Mouse (Mus musculus) kidney, postnatal 4 days (tissue): ENCODE data around the gene Per1.
A peak's percentile ranks its signal among the peaks of the same experiment; 100 is the strongest.

ENCODE experiments used
- DNase-seq, 2 experiments: peaks; one replicate each; pipeline ENCODE4 v3.0.0; 2021; ENCODE audit warnings: mixed read lengths in 2 of 2

The Per1 gene

DNA sequence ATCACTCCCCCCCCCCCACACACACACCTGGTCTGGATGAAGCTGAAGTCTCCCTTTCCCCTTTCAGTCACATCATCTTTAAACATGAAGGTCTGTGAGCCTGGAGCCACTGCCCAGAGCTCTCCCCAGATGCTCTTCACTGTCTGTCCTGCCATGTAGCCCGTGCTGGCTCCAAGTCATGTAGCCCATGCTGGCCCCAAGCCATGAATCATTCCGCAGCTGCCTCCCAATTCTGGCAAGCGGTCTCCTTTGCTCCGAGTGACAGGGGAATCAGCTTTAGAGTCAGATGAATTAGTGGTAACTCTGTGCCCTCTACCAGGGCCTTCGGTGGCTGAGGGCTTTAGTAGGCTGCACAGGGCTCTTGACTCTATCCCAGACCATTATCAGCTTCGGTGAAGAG is 54.7 kb downstream of the Per1 start:
- no peak for DNase-seq

DNA sequence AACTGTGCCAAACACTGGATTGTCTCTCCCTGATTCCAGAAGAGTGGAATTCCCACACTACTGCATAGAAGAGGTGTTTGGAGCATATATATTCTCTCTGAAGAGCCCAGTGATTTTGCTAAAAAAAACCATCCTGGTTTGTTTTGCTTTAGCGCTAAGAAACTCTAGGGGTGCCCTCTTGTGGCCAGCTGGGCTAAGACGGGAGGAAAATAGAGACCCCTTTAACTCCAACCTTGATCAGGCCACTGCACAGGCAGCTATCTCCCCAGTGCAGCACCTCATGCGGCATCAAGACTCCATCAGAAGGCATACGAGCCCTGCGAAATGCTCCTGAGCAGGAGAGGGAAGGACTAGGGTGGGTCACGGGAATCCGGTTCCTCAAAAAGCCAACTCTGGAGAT is 55.4 kb downstream of the Per1 start:
- peak; percentile 90 to 91 for DNase-seq

DNA sequence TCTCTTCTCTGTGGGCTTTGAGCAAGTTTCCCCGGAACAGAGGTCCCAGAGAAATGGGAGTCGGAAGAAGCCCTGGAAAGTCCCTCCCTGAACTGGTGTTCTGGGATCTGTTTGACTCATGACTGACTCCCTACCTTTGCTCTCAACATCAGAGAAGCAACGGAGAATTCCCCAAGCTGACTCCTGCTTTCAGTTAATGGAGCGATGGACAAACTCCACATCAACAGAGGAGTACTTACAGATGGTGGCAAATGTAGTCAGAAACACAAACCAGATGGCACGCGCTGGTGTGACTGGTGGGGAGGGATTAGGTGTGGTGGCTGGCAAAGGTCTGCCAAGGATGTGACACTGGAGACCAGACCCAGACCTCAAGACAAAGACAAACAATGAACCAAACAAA is 56.0 kb downstream of the Per1 start:
- no peak for DNase-seq

DNA sequence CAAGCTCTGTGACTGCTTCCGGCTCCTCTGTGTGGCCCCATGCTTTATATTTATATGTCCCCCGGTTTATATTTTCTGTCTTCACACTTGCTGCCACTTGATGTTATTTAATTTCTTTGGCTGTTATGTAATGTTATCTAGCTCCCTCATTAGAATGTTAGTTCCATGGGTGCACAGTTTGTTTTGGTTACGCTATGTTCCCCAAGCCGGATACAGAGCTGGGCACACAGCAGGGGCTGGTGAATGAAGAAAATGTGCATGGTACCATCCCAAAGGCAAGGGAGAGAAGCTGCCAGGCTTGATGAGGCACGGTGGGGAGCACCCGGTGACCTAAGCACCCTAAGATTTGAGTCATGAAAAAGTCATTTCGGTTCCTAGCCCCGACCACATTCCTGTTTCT is 58.8 kb downstream of the Per1 start:
- no peak for DNase-seq

DNA sequence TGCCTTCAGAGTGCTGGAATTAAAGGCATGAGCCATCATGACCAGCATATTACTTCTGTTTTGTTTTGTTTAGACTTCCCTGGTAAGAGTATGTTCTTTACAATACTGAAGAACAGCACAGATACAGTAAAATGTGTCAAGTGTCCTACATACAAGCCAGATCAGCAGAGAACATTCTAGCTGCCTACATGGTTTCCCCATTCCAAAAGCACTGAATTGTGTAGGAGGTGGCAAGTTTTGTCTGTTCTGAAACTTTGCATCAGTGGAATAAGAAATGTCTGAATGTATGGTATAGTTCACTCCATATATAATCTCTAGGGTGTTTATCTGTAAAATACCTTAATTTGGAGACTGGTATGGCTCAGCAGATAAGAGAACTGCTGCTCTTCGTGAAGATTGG is 60.3 kb downstream of the Per1 start:
- no peak for DNase-seq

DNA sequence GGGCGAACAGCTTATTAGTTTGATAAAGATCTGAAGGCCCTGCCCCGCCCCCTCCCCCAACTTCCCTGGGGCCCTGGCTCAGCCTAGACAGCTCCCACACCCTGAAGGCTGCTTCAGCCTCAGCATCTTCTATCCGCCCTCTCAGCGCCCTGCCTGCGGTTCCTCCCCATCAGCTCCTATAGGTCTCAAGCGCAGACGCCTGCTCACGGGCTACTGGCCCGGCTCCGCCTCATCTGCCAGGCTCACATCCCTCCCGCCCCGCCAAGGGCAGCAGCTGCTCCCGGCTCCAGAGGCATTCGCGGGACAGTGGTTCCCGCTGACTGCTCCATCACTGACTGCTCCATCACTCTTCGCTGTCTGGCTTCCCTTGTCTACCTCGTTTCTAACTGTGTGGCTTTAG is 61.8 kb downstream of the Per1 start, which contains the start of gene Alox12b:
Alox12b (plus strand) TSS at position 190 of the 400 bp plus-strand sequence.
- DNase-seq: peak; percentile 54 to 66
